Mouse (Mus musculus) bone marrow, adult 2 months (tissue): ENCODE measurements at regions not wholly inside any gene's neighbourhood (a gene's known extent, or its start where the extent isn't known, plus 50 kb on each side); places are given as distances from the start of the nearest gene placed in this dataset.

Experiments
- CTCF ChIP-seq: fragments of 200-500 bp; IDR thresholded peaks from 2 replicates; pipeline ENCODE4 v1.5.1; 2011; ENCODE audit warnings: low read length, control low read depth; ENCODE audit not compliant: control insufficient read depth, insufficient read depth
- POLR2A ChIP-seq: fragments of 200-500 bp; IDR thresholded peaks from 2 replicates; pipeline ENCODE4 v1.6.1; 2011; ENCODE audit warnings: low read depth, mild to moderate bottlenecking, control low read depth, low read length, borderline replicate concordance; ENCODE audit not compliant: control insufficient read depth

DNA sequence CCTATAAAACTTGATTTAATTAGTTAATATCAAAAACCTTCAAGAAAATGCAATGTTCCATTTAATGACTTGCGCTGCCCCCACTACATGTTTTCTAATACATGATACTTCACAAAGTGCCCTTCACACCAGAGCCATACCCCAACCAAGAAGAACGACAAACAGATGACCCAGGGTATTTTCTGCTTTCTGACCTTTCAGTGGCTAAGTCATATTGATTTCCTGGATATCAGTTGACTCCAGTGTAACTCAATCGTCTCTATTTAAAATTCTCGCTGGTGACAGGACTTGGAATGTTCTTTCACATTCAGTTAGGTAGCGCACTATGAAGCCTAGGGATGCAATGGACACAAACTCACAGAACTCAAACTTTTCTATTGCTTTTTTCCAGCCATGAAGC lies 109.4 kb upstream of the Adamts5 start:
- TF ChIP-seq CTCF (no peak), POLR2A (no peak)
